Mouse (Mus musculus): ENCODE results near the gene Fgfr2.
"Not testable (repeated sequence)": the region's sequence is repeated elsewhere in the genome, so short reads cannot be mapped to it uniquely, and the experiment has no call there.

Fgfr2 gene

GRCm38 (mm10) chr7:132555911-132556310 lies 567.2 kb downstream of the Fgfr2 start:
- in situ Hi-C loops (cut with MseI, MboI), result no loop called here

GRCm38 (mm10) chr7:132554091-132554490 lies 569.1 kb downstream of the Fgfr2 start:
- in situ Hi-C loops (cut with MseI, MboI), result loop anchor here (5.0 kb wide), 1 partner anchor 327 kb away; no protein-coding TSS in a partner anchor

GRCm38 (mm10) chr7:132551351-132552126 lies 571.6 kb downstream of the Fgfr2 start:
- in situ Hi-C loops (cut with MseI, MboI), result loop anchor here (5.0 kb wide), 1 partner anchor 324 kb away; no protein-coding TSS in a partner anchor

GRCm38 (mm10) chr7:132547126-132547525 lies 576.0 kb downstream of the Fgfr2 start:
- in situ Hi-C loops (cut with MseI, MboI), result no loop called here

- in situ Hi-C loops (cut with MseI, MboI), result no loop called here
Observed at GRCm38 (mm10) chr7:132542427-132542826, 580.7 kb downstream of the Fgfr2 start.

- in situ Hi-C loops (cut with MseI, MboI), result no loop called here
Observed at GRCm38 (mm10) chr7:132541566-132541965, 581.6 kb downstream of the Fgfr2 start.

- in situ Hi-C loops (cut with MseI, MboI), result no loop called here
Observed at GRCm38 (mm10) chr7:132540597-132540996, 582.6 kb downstream of the Fgfr2 start.

- in situ Hi-C loops (cut with MseI, MboI), result no loop called here
Observed at GRCm38 (mm10) chr7:132529206-132529605, 593.9 kb downstream of the Fgfr2 start.

GRCm38 (mm10) chr7:132513419-132513982 lies 609.6 kb downstream of the Fgfr2 start:
- in situ Hi-C loops (cut with MseI, MboI), result no loop called here

GRCm38 (mm10) chr7:132509110-132509509 lies 614.0 kb downstream of the Fgfr2 start:
- in situ Hi-C loops (cut with MseI, MboI), result no loop called here

- in situ Hi-C loops (cut with MseI, MboI), result no loop called here
Observed at GRCm38 (mm10) chr7:132507361-132507760, 615.8 kb downstream of the Fgfr2 start.

GRCm38 (mm10) chr7:132506226-132506625 lies 616.9 kb downstream of the Fgfr2 start:
- in situ Hi-C loops (cut with MseI, MboI), result no loop called here

- in situ Hi-C loops (cut with MseI, MboI), result not testable (repeated sequence)
Observed at GRCm38 (mm10) chr7:132502445-132502844, 620.7 kb downstream of the Fgfr2 start.

- in situ Hi-C loops (cut with MseI, MboI), result no loop called here
Observed at GRCm38 (mm10) chr7:132497142-132497541, 626.0 kb downstream of the Fgfr2 start.

- in situ Hi-C loops (cut with MseI, MboI), result no loop called here
Observed at GRCm38 (mm10) chr7:132494263-132494662, 628.9 kb downstream of the Fgfr2 start.

GRCm38 (mm10) chr7:132493632-132494031 lies 629.5 kb downstream of the Fgfr2 start:
- in situ Hi-C loops (cut with MseI, MboI), result no loop called here

- in situ Hi-C loops (cut with MseI, MboI), result no loop called here
Observed at GRCm38 (mm10) chr7:132491902-132492301, 631.2 kb downstream of the Fgfr2 start.

- in situ Hi-C loops (cut with MseI, MboI), result no loop called here
Observed at GRCm38 (mm10) chr7:132487361-132487760, 635.8 kb downstream of the Fgfr2 start.

GRCm38 (mm10) chr7:132486403-132487178 lies 636.6 kb downstream of the Fgfr2 start:
- in situ Hi-C loops (cut with MseI, MboI), result no loop called here

- in situ Hi-C loops (cut with MseI, MboI), result no loop called here
Observed at GRCm38 (mm10) chr7:132484424-132484823, 638.7 kb downstream of the Fgfr2 start.

- in situ Hi-C loops (cut with MseI, MboI), result no loop called here
Observed at GRCm38 (mm10) chr7:132480696-132481306, 642.3 kb downstream of the Fgfr2 start.

GRCm38 (mm10) chr7:132478295-132478809 lies 644.8 kb downstream of the Fgfr2 start:
- in situ Hi-C loops (cut with MseI, MboI), result loop anchor here (5.0 to 10.0 kb wide), 2 partner anchors 164 to 251 kb away; partner anchors contain the start of gene Chst15 (in 1 of the 2)

Measured in mouse trophoblast stem cell (cell line).